Mouse (Mus musculus): ENCODE results near the gene Trim69.

The Trim69 gene

DNA sequence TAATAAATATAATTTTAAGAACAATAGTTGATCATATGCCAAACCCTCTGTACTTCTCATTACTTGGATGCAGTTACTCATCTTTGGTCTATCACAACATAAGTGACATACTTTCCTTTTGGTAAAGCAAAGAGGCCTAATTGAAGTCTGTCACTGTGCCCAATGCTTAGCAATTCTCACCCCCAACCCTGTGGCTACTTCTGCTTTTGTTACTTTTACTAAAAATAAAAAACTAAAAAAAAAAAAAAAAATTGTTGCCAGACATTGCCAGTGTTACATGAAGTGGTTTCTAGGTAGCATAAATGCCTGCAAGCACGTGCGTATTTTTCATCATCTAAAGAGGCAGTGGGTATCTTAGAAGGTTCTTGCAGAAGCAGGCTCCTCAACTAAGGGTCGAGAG is 7.7 kb upstream of the Trim69 start:
- no peak for ATAC-seq (ENCODE audit: low TSS enrichment)

DNA sequence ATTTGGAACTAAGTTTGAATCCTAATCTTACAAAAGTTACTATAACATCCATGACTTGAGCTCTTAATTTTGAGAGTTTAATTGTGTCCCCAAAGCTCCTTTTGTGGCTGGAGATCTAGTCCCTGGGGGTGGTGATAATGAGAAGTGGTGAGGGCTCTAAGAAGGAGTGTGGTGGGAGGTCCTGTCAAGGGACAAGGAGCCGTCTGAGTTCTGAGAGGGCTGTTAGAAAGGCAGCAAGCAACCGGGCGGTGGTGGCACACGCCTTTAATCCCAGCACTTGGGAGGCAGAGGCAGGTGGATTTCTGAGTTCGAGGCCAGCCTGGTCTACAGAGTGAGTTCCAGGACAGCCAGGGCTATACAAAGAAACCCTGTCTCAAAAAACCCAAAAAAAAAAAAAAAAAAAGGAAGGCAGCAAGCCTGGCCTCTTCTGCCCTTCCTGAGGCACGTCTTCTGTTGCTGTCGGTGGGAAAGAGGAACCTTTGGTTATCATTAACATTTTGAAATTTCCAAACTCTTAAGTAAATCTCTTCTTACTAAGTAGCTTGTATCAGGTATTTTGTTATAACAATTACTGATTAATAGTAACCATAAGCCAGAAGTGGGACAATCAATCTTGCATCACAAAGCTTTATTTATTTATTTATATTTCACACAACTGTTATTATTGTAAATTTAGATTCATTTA is 6.7 kb upstream of the Trim69 start:
- no peak for ATAC-seq (ENCODE audit: low TSS enrichment)

DNA sequence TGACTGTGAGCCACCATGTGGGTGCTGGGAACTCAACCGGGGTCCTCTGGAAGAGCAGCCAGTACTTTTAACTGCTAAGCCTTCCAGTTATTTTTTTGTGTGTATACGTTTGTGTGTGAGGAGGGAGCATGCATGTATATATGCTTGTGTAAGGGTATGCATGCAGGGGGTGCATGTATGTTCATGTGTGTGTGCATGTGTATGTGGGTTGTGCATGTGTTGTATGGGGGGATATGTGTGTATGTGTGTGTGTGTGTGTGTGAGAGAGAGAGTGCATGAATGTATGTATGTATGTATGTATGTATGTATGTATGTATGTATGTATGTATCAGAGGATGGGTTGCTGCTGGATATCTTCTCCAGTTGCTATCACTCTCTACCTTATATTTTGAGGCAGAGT is 6.0 kb upstream of the Trim69 start:
- no peak for ATAC-seq (ENCODE audit: low TSS enrichment)

DNA sequence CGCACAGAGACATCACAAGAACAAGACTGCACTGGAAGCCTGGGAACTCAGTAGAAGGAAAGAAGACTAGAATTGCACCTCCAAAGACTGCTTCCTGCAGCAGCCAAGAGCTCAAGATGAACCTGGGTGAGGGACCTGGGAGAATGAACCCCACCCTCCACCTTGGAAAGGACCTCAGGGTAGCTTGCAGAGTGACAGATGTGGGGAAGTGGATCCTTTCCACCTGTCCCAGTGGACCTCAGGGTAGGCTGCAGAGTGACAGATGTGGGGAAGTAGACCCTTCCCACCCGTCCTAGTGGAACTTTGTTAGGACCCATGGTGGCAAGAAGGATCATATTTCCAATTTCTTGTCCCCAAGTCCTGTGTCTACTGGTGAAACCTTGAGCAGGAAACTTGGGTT is 5.2 kb upstream of the Trim69 start:
- no peak for ATAC-seq (ENCODE audit: low TSS enrichment)

DNA sequence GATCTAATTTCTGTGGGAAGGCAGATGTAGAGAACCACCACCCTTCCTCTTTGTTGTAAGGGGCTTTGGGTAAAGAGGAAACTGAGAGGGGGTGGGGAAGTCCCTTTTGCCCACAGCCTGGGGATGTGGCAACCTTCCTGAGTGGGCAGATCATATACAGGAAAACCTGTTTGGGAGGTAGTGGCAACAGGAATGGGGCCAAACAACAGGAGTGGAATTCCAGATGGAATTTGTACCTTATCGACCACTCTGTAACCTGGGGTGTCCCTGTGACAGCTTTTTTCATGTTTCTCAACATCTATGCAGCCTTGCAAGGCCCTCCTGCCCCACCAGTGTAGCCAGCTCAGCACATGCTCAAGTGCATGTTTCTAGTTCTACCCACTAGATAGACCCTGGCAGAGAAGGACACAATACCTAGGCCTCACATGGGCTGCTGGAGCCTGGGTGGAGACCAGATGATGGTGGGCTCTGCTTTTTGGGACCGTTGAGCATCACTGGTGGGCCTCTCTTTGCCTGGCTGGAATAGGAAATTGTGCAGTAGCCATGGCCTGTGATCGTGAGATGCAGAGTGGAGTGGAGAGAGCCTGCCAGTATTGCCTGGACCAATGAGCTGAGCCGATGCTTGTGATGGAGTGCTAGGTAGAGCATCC is 4.3 kb upstream of the Trim69 start:
- no peak for ATAC-seq (ENCODE audit: low TSS enrichment)

DNA sequence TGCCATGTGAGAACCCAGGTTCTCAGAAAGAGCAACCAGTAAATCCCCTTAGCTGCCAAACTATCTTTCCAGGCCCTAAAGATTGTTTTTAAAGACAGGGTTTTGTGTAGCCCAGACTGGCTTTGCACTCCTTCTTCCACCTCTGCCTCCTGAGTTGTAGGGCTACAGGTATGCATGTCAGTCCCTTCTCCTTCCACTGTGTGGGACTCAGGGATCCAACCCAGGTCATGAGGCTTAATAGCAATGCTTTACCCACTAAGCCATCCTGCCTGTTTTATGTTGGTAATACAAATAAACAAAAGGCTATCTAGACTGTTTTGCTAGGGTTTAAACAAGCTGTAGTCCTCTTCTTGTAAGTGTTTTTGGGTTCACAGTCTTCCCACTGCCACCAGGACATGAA is 2.9 kb upstream of the Trim69 start:
- no peak for ATAC-seq (ENCODE audit: low TSS enrichment)

DNA sequence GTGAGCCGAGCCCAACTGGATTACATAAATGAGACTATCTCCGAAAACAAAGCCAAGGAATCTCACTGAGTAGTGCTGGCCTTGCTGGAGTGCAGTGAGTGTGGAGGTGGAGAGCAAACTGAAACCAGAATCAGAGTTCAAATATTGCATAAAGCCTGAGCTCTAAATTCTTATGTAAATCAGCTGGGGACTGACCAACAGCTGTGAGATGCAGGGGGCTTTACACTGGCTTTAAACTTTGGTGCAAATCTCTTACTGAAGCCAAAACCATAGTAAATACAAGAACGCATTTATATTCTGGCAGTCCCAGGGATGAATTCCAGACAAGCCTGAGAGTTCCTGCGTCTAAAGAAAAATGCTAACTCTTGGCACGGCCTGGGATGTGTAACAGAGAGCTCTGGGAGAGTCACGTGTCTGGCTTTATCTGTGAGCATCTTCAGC is 2.1 kb upstream of the Trim69 start:
- peak; percentile 39; the same call in 1 of the 2 replicates for ATAC-seq (ENCODE audit: low TSS enrichment)

DNA sequence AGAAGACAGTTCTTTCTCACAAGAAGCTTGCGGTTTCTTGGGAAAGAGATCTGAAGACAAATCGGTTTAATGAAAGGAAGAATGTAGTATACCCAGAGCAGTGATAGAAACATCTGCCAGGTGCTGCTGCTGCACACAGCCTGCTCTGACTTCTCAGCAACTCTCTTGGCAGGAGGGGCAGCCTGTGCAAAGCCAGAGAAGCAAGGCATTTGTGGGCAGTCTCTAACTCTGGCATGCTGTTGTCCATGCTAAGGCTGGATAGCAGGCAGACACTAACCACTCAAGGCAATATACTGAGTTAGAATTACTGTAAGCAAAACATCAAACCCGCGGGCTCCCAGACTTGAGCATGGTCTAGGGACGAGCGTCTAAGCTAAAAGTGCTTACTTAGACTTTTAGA is 833 bp upstream of the Trim69 start:
- no peak for ATAC-seq (ENCODE audit: low TSS enrichment)

DNA sequence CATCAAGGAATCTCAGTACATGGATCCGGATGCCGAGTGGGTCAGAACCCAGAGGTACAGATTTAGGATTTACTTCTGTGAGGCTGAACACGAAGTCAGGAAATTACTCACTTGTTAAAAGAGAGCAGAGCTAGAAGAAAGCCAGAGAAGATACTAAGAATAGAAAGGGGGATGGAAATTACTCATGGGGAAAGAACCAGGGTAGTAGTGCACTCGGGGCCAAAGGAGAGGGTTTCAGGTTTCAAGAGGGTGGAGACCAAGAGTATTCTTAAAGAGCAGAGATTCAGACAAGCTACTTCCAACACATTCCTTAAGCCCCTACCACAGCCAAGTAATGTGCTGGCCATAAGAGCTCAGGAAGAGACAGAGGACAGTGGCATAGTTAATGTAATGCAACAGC is 1.0 kb downstream of the Trim69 start:
- no peak for ATAC-seq (ENCODE audit: low TSS enrichment)

DNA sequence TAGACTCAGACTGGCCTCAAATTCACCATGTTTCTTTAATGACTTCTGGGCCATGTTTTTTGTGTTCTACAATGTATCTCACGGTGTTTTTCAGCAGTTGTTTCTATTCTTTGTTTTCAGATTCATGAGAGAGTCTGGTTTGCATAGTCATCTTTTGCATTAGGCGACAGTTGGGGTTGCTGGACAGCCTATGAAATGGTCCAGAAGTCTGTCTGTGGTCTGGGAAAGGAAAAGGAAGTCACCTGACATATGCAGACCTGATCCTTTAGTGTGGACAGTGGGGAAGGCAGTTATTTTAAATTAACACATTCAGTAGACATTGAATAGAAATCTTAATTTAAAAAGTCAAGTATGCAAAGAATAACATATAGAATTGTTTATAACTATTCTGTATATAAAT is 2.0 kb downstream of the Trim69 start:
- no peak for ATAC-seq (ENCODE audit: low TSS enrichment)

DNA sequence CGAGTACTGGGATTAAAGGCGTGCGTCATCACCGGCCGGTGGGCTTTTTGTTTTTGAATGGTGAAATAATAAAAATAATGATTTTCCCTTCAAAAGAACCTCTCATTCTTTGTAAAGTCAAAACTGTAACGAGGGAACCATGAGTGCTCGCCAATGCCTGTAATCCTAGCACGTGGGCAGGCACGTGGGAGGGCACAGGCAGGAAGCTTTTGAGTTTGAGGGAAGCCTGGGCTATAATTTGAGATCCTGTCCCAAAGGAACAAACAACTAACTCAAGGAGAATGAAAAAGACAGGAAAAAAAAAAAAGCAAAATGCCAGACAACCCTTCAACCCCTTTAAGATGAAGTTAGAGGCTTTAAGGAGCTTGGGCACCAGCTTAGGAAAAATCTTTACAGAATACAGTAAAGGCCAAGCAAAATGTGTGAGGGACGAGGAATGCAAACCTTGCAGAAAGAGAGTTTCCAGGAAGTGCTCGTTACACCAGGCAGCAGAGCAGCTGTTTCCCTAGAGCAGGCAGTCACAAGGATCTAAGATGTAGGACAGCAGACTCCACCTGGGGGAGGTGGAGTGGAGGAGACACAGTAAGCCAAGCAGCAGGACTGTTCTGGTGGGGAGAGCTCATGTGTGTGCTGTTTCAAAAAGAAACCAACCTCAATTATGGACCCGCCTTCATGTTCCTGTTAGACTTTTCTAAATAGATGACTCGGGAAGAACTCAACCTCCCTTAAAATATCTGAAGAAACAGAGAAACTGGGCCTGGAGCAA is 3.1 kb downstream of the Trim69 start:
- ATAC-seq (ENCODE audit: low TSS enrichment), result peak; percentile 92

DNA sequence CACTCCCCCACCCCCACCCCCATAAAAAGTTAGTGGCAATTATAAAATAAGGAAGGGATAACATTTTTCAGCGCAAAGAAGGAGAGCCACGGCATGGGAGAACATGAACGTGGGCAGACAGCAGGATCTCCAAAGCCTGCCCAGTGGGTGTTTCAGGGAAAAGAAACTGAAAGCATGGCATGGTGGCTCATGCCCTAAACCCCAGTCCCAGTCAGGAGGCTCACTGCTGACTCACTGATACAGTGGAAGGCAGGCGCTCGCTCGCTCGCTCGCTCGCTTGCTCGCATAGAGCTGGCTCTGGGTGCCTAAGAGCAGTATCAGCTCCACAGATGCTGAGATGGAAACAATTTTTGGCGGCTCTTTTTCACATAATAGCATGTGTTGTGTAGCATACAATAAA is 3.8 kb downstream of the Trim69 start:
- ATAC-seq (ENCODE audit: low TSS enrichment), result peak; percentile 83

DNA sequence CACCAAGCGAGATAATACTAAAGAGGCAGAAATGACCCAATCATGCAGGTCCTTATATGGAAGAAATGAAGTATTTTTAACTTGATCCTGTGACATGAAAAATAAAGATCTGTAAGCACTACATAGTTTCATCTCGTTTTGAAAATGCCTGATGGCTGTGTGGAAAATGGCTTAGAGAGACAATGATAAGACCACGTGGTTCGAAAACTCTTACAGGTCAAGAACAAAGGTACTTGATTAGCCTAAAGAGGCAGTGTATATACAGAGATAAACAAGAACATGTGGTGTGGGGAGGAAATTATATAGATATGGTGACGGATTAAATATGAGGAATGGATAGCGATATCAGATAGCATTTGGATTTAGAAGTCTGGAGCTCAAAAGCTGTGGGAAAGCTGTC is 10.8 kb downstream of the Trim69 start:
- ATAC-seq (ENCODE audit: low TSS enrichment), result no peak

DNA sequence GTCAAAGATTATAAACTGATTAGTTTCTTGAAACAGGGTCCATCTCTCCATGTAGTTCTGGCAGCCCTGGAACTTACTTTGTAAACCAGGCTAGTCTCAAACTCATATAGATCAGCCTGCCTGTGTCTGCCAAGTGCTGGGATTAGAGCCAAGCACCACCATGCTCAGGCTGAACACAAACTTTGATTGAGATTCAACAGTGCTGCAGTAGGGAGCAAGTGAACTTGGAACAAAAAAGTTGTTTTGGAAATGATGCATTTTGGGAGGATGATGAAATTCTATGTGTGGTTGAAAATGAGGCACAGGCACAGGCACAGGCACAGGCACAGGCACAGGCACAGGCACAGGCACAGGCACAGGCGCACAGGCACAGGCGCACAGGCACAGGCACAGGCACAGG is 11.7 kb downstream of the Trim69 start:
- ATAC-seq (ENCODE audit: low TSS enrichment), result 0 out of 2 replicates have a peak, but pooled peaks have one; percentile 44

DNA sequence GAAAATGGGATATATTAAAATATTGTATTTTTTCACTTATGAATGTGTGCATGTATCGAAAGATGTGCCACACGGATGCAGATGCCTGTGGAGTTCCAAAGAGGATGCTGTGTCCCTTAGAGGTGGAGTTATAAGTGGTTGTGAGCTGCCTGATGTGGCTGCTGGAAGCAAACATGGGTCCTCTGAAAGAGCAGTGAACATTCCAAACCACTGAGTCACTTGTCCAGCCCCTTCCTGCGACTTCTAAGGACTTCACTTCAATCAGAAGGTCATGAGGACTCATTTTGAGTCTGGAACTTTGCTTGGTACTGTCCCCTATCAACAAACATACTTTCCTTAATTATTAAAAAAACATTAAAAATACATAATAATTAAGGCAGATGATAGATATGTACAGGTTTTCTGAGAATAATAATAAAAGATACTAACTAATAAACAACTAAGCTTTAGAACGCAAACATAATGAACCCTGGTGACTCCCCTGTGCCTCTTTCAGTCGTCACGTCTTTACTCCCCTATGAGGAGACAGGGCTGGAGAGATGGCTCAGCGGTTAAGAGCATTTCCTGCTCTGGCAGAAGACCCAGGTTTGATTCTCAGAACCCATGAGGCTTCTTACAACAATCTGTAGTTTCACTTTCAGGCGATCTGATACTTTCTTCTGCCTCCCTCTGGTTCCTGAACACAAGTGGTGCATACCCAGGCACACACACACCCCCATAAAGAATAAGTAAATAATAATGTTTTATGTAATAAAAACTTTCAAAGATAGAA is 19.7 kb downstream of the Trim69 start:
- no peak for ATAC-seq (ENCODE audit: low TSS enrichment)

DNA sequence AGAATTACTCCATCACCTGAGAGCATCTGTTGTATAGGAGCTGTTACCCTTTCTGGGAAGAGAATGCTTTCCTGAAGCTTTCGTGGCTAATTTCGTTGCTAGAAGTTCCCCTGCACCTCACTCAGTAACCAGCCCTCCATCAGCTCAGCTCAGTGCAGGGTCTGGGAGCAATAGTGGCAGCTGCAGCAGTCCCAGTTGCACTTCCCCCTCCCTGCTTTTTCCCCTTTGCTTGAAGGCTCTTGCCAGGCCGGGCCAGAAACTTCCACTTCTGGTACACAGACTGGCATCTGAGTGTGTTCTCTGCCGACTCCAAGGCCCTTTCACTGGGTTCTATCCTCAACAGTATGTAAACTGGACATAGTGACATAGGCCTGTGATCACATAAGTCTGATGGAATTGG is 24.6 kb downstream of the Trim69 start:
- ATAC-seq (ENCODE audit: low TSS enrichment), result no peak

DNA sequence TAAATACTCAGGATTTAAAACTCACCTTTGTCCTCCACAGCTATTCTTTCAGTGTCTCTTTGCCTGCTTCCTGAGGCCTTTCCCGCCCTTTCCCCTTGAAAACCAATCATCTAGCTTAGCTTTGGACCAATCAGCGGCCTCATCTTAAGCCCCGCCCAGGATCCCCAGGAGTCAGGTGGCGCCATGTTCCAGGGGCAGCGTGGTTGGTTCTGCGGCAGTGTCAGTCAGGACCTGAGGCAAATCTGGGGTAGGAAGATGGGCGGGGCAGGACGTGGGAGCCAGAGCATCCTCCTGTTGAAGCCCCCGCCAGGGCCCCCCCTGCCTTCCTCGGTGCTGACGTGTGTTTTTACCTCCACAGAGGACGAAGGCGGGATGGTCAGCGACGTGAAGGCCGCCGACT is 25.6 kb downstream of the Trim69 start, which contains the start of the genes Patl2 and Terb2:
Patl2 (minus strand) TSS at position 84 of the 400 bp plus-strand sequence.
Terb2 (plus strand) TSS at position 167 of the 400 bp plus-strand sequence.
- no peak for ATAC-seq (ENCODE audit: low TSS enrichment)

DNA sequence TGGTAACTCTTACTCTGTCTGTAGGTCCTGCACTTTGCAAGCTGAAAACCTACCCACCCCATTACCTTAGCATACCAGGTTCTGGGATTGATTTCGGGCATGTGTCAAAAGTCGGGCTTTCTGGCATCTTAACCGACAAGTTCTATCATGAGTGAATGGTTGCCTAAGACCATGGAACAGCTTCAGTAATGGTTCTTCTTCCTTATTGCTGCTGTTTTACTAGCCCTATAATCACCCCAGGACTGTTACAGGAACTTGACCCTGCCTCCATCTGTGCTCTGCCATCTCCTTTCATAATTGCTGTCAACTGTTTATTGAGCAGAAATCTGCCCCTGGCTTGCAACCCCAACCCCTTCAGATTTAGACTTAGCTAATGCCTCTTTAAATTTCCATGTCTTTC is 26.3 kb downstream of the Trim69 start:
- no peak for ATAC-seq (ENCODE audit: low TSS enrichment)

DNA sequence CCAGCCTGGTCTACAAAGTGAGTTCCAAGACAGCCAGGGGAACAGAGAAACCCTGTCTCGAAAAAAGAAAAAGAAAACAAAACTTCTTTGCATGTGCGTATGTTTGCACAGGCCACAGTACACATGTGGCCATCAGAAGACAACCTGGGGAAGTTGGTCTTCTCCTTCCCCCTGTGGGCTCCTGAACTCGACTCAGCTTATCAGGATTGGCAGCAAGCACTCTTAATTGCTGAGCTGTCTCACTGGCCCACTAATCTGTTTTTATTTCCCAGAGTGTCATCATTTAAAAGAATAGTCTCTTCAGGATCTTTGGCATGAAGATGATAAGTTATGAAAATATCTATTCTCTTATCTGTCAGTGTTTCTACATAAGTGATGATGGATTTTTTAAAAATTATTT is 31.3 kb downstream of the Trim69 start:
- ATAC-seq (ENCODE audit: low TSS enrichment), result no peak

DNA sequence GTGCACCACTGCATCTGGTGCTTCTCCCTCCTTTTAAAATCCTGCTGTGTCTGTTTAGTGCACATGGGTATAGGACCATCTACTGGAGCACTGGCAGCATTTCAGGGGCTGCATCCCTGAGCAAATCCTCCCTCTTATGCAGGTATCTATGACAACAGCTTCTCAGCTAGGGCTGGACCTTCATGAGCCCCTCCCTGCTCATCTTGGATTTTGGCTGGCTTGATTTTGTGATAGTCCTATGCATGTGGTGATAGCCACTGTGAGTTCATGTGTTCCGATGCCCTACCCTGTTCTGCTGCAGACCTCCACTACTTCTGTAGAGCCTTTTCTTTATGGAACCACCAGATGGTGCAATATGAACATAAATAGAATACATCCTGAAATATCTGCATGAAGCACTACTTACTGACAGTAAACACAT is 34.0 kb downstream of the Trim69 start:
- peak; percentile 97 for ATAC-seq (ENCODE audit: low TSS enrichment)

DNA sequence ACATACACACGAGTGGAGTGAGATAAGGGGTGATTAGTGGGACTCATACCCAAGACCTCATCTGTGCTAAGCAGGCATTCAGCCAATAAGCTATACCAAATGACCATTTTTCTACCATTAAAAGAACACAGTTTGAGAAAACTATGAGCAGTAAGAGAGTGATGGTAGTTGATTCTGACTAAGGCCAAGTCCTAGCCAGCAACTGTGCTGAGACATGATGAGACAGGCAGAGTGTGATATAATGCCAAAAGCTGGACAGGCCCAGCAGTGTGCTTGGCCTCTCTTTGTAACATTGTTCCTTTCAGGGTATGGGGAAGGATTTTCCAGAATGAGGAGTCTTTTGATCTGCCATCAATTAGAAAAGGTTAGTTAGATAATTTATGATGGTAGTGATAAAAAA is 41.0 kb downstream of the Trim69 start:
- no peak for ATAC-seq (ENCODE audit: low TSS enrichment)

Measured in frontal cortex, adult (tissue).